Mouse (Mus musculus) heart, embryonic 14.5 days (tissue): ENCODE data around the gene Asrgl1. TPM values are rescaled to one million over a fixed set of nuclear protein-coding genes. Genes with fewer than 3 reads are reported as not detected.

Source experiments
- ATAC-seq: fragments of 200-750 bp; cut with Nextera tagmentation; 2 replicates; pipeline ENCODE4 v1.8.0; 2017; ENCODE audit warnings: low read depth, moderate TSS enrichment; ENCODE audit not compliant: insufficient number of reproducible peaks, insufficient read depth, low FRiP score
- H3K27ac ChIP-seq, 2 experiments: fragments of 200-500 bp in 1 of 2; fragments of 300-500 bp in 1 of 2; sonication (generic) in 1 of 2; replicated peaks in 1 of 2; 2 replicates each; pipeline ENCODE4 v1.5.1; 2012 to 2014; ENCODE audit warnings: low read depth in 2 of 2, low read length in 2 of 2, control low read depth in 1 of 2, mild to moderate bottlenecking in 1 of 2, mixed read lengths in 1 of 2; ENCODE audit not compliant: control insufficient read depth in 1 of 2, insufficient read depth in 1 of 2
- H3K27me3 ChIP-seq: fragments of 300-500 bp; sonication (generic); 2 replicates; pipeline ENCODE4 v1.6.1; 2014; ENCODE audit warnings: mild to moderate bottlenecking, low read length, control low read depth; ENCODE audit not compliant: control insufficient read depth, insufficient read depth
- H3K36me3 ChIP-seq: fragments of 300-500 bp; sonication (generic); 2 replicates; pipeline ENCODE4 v1.6.1; 2014; ENCODE audit warnings: mild to moderate bottlenecking, control low read depth, low read length, mixed read lengths; ENCODE audit not compliant: control insufficient read depth, insufficient read depth
- H3K4me1 ChIP-seq, 2 experiments: fragments of 200-500 bp in 1 of 2; fragments of 300-500 bp in 1 of 2; sonication (generic) in 1 of 2; 2 replicates each; pipeline ENCODE4 v1.6.1; 2012 to 2014; ENCODE audit warnings: low read length in 2 of 2, control low read depth in 1 of 2, mixed read lengths in 1 of 2; ENCODE audit not compliant: control insufficient read depth in 2 of 2, insufficient read depth in 2 of 2
- H3K4me2 ChIP-seq: fragments of 300-500 bp; sonication (generic); 2 replicates; pipeline ENCODE4 v1.6.1; 2014; ENCODE audit warnings: mild to moderate bottlenecking, low read length
- H3K4me3 ChIP-seq, 2 experiments: fragments of 200-500 bp in 1 of 2; fragments of 300-500 bp in 1 of 2; sonication (generic) in 1 of 2; 2 replicates each; pipeline ENCODE4 v1.5.1; 2012 to 2014; ENCODE audit warnings: low read length in 2 of 2, mild to moderate bottlenecking in 2 of 2, control low read depth in 1 of 2, low read depth in 1 of 2, moderate library complexity in 1 of 2; ENCODE audit not compliant: control insufficient read depth in 1 of 2, insufficient read depth in 1 of 2
- H3K9ac ChIP-seq: fragments of 300-500 bp; sonication (generic); 2 replicates; pipeline ENCODE4 v1.6.1; 2014; ENCODE audit warnings: mild to moderate bottlenecking, low read length
- H3K9me3 ChIP-seq: fragments of 300-500 bp; sonication (generic); 2 replicates; pipeline ENCODE4 v1.6.1; 2016; ENCODE audit warnings: low read length, control low read depth; ENCODE audit not compliant: control insufficient read depth
- WGBS: fragments of 180-500 bp; shearing (Covaris S2); extraction: QIAGEN DNeasy Blood & Tissue Kit; methylation state at CpG from one replicate; pipeline ENCODE4 v1.1.7; 2014; 5-methylcytosine and 5-hydroxymethylcytosine counted together
- polyA plus RNA-seq: library from polyadenylated mRNA; unstranded; fragments of >200 nt; fragmentation: Nextera tagmentation; extraction: Ambion mirVana; gene quantifications from 2 replicates; pipeline ENCODE4 v1.2.1, GENCODE M21; 2014

Gene Asrgl1
- polyA plus RNA-seq, 1 experiment from 2014 or later = 15.2 TPM

GRCm38 (mm10) chr19:9069687-9070307 lies 65.6 kb downstream of the Asrgl1 start:
- peak; percentile 11; the same call in 1 of the 2 replicates for ATAC-seq
- H3K27me3 ChIP-seq = no peaks in the 10 kb centered on the region
- no peaks in the 10 kb centered on the region for H3K9me3 ChIP-seq
- no peaks in the 10 kb centered on the region for H3K36me3 ChIP-seq
- 55% methylated on average over 8 of the region's 8 CpGs for WGBS
- peak overlapping the region in 1 of 2 experiments; percentile 74; a peak in 1 of 4 replicates for H3K27ac ChIP-seq
- H3K4me3 ChIP-seq = no peak overlapping the region
- H3K4me2 ChIP-seq = no peak overlapping the region
- H3K4me1 ChIP-seq = peaks cover 33 to 34% of the 10 kb centered on the region in 2 experiments
- H3K9ac ChIP-seq = no peak overlapping the region

- Histone ChIP-seq H3K36me3 (no peaks in the 10 kb centered on the region), H3K4me2 (no peak overlapping the region), H3K9me3 (no peaks in the 10 kb centered on the region), H3K4me3 (no peak overlapping the region), H3K27me3 (no peaks in the 10 kb centered on the region), H3K27ac (no peak overlapping the region), H3K9ac (no peak overlapping the region), H3K4me1 (peaks cover 24 to 27% of the 10 kb centered on the region in 2 experiments)
- WGBS = 78% methylated on average over 5 of the region's 5 CpGs
- no peak for ATAC-seq
Observed at GRCm38 (mm10) chr19:9067292-9067691, 68.1 kb downstream of the Asrgl1 start.

GRCm38 (mm10) chr19:9065621-9066561 lies 69.5 kb downstream of the Asrgl1 start:
- ATAC-seq = no peak
- Histone ChIP-seq H3K27ac (no peak overlapping the region), H3K9ac (no peak overlapping the region), H3K4me2 (no peak overlapping the region), H3K36me3 (no peaks in the 10 kb centered on the region), H3K27me3 (no peaks in the 10 kb centered on the region), H3K4me1 (peaks cover 17% of the 10 kb centered on the region in 2 experiments), H3K9me3 (no peaks in the 10 kb centered on the region), H3K4me3 (no peak overlapping the region)
- WGBS = 59% methylated on average over 9 of the region's 9 CpGs

GRCm38 (mm10) chr19:9063831-9064230 lies 71.6 kb downstream of the Asrgl1 start:
- no peak for ATAC-seq
- Histone ChIP-seq H3K9me3 (no peaks in the 10 kb centered on the region), H3K4me3 (no peak overlapping the region), H3K27ac (no peak overlapping the region), H3K4me1 (peaks cover 3 to 7% of the 10 kb centered on the region in 2 experiments; a peak in 2 of 4 replicates), H3K9ac (no peak overlapping the region), H3K4me2 (no peak overlapping the region), H3K36me3 (no peaks in the 10 kb centered on the region), H3K27me3 (no peaks in the 10 kb centered on the region)
- WGBS = 84% methylated on average over 3 of the region's 3 CpGs

GRCm38 (mm10) chr19:9062822-9063221 lies 72.6 kb downstream of the Asrgl1 start:
- no peak overlapping the region for H3K4me2 ChIP-seq
- H3K4me3 ChIP-seq = no peak overlapping the region
- H3K4me1 ChIP-seq = peaks cover 3 to 7% of the 10 kb centered on the region in 2 experiments; a peak in 2 of 4 replicates
- no peak for ATAC-seq
- no peak overlapping the region for H3K9ac ChIP-seq
- no peaks in the 10 kb centered on the region for H3K27me3 ChIP-seq
- no peaks in the 10 kb centered on the region for H3K9me3 ChIP-seq
- 79% methylated on average over 2 of the region's 2 CpGs for WGBS
- H3K27ac ChIP-seq = no peak overlapping the region
- no peaks in the 10 kb centered on the region for H3K36me3 ChIP-seq

- 80% methylated on average over 8 of the region's 8 CpGs for WGBS
- H3K9me3 ChIP-seq = no peaks in the 10 kb centered on the region
- ATAC-seq = no peak
- no peaks in the 10 kb centered on the region for H3K27me3 ChIP-seq
- no peaks in the 10 kb centered on the region for H3K36me3 ChIP-seq
- no peak overlapping the region for H3K4me3 ChIP-seq
- no peak overlapping the region for H3K27ac ChIP-seq
- H3K4me1 ChIP-seq = peaks cover 3 to 7% of the 10 kb centered on the region in 2 experiments; a peak in 2 of 4 replicates
- no peak overlapping the region for H3K9ac ChIP-seq
- no peak overlapping the region for H3K4me2 ChIP-seq
Observed at GRCm38 (mm10) chr19:9061221-9061893, 74.1 kb downstream of the Asrgl1 start.

DNA sequence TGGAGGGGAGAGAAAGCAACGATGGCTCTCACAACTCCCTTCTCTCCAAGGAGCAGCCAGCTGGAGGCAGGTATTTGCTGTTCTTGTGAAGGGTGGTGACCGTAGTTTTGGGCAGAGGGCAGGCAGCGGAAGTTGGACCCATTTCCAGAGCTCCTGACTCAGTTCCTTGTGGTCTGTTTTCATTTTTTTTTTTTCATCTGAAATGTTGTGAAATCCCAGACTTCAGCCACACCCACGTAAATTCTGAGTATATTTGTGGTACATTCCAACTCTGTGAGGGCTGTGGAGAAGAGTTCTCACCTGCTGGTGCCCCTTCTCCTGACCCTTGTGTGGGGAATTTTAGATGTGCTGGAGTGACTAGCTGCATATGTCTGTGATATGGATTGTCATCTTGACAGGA lies 75.3 kb downstream of the Asrgl1 start:
- no peaks in the 10 kb centered on the region for H3K27me3 ChIP-seq
- H3K9ac ChIP-seq = no peak overlapping the region
- no peaks in the 10 kb centered on the region for H3K36me3 ChIP-seq
- no peak for ATAC-seq
- no peak overlapping the region for H3K4me2 ChIP-seq
- H3K27ac ChIP-seq = no peak overlapping the region
- WGBS = 79% methylated on average over 4 of the region's 4 CpGs
- no peak overlapping the region for H3K4me3 ChIP-seq
- H3K4me1 ChIP-seq = peaks cover 0 to 4% of the 10 kb centered on the region in 2 experiments; a peak in 1 of 4 replicates
- no peaks in the 10 kb centered on the region for H3K9me3 ChIP-seq
